Mouse (Mus musculus): ENCODE data around the gene Ltbr.
A peak's percentile ranks its signal among the peaks of the same experiment; 100 is the strongest.

DNA sequence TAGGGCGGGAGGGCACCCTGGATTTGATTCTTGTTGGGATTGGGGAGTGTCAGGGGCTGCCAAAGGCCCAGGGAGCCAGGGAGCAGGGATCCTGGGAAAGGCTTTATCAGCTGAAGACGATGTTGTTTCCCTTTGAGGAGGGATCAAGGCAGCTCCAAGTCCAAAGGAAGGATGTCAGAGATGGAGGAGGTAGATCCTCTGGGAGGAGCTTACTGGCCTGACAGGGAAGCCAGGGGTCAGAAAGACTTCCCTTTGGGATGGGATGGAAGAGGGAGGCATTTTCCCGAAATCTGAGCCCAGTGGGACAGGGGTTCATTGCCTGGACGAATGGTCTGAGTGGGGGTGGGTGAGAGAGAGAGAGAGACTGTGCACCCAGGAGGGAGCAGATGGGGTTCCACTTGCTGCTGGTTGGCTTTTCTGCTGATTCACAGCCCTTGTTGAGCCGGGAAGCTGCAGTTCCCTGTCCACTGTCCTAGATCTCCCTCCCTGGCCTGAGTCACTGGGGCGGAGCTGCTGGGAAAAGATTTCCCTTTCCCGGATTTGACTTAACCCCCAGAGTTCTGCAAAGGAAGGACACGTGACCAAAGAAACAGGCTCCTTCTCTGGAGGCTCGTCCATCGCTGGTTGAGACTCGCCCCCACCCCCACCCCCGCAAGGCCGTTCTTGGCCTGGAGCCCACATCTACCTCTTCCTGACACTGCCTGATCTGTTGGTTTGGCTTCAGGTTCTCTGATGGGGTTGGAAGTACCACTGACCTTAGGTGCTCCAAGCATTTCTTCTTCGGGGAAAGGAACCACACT lies 40.9 kb upstream of the Ltbr start:
- TF ChIP-seq POLR2A (IDR thresholded peaks at IDR 0.05; ENCODE audit: low read depth, low read length): peak; percentile 65
- TF ChIP-seq CTCF (IDR thresholded peaks at IDR 0.05; ENCODE audit: borderline replicate concordance, insufficient read depth, low read length): no peak
